In the genomic region with DNA sequence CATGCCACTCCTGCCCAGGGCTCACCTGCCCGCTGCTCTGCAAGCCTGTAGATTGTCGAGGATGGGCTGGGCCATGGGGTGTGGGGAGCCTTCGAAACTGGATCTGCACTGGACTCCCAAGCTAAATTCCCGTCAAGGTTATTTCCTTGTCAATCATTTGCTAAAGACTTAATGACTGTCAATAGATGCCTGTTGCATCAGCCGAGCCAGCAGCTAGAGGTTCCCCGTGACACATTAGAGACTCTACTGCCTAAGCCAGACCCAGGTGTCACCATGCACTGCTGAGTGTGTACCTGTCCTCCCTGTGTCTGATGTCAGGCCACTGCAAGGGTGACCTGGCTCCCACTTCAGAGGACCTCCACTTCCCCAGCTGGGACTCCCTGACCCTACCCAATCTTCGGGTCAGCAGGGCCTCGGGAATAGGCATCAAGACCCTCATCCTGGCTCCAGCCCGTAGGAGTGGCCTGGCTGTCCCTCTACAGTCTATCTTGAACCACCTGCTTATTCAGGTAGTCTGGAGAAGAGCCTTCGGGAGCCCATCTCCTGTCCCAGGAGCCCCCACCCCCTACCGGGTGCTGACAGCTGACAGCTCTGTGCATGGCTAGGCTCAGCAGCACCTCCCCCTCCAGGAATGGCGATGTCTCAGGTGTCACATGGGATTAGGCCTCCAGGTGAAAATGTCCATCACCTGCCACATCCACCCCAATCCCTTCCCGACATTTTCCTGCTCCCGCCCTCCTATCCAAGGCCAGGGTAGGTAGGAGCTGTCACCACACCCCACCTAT, we compare ENCODE assay signal across 11 mouse cellular contexts. TPM values are rescaled to one million over a fixed set of nuclear protein-coding genes. Genes with fewer than 3 reads are reported as not detected.
DNase-seq lines count a peak whose midpoint lies in the region; ATAC-seq lines count a peak whose summit lies in the region.
"Had no signal": no experiment of that assay in that cellular context is flagged by ENCODE, and none has a peak within 500 bp of the region (broad histone marks: within the 10 kb centered on the region; RNA-seq: fewer than 3 reads in every experiment).

No protein-coding gene starts in this region.

- no peak for DNase-seq in heart, adult 11 months
- DNase-seq in frontal cortex, postnatal 25 days (ENCODE audit: low spot score in 2 of 2) = no peak
- no peak for DNase-seq in gastrocnemius, postnatal 10 days
- no peak for DNase-seq in right cerebral cortex, postnatal 36 days (ENCODE audit: low spot score in 2 of 2)
- DNase-seq: adrenal gland, postnatal 25 days had no signal

- no peaks in the 10 kb centered on the region; the same call in 1 of the 2 replicates for H3K36me3 ChIP-seq in heart, embryonic 11.5 days (ENCODE audit: control insufficient read depth, insufficient read depth, low read length)
- no peaks in the 10 kb centered on the region for H3K36me3 ChIP-seq in embryonic facial prominence, embryonic 15.5 days
- H3K36me3 ChIP-seq in kidney, embryonic 15.5 days = no peaks in the 10 kb centered on the region
- H3K36me3 ChIP-seq in midbrain, embryonic 13.5 days = no peaks in the 10 kb centered on the region

- H3K4me2 ChIP-seq in heart, embryonic 11.5 days = no peak overlapping the region
- no peak overlapping the region for H3K4me2 ChIP-seq in embryonic facial prominence, embryonic 15.5 days (replicated peaks)
- H3K4me2 ChIP-seq in kidney, embryonic 15.5 days = peak overlapping the region; percentile 32
- H3K4me2 ChIP-seq in midbrain, embryonic 13.5 days (replicated peaks) = no peak overlapping the region

- peaks cover 30% of the 10 kb centered on the region for H3K27me3 ChIP-seq in heart, embryonic 11.5 days (ENCODE audit: control insufficient read depth, insufficient read depth, low read length)
- H3K27me3 ChIP-seq in embryonic facial prominence, embryonic 15.5 days = peaks cover 2% of the 10 kb centered on the region; the same call in 1 of the 2 replicates
- peaks cover 70% of the 10 kb centered on the region for H3K27me3 ChIP-seq in kidney, embryonic 15.5 days
- peaks cover 23% of the 10 kb centered on the region for H3K27me3 ChIP-seq in midbrain, embryonic 13.5 days

- WGBS in heart, embryonic 11.5 days (ENCODE audit: insufficient replicate concordance) = 29% methylated on average over 14 of the region's 14 CpGs
- 37% methylated on average over 14 of the region's 14 CpGs for WGBS in embryonic facial prominence, embryonic 15.5 days
- WGBS in kidney, embryonic 15.5 days = 24% methylated on average over 14 of the region's 14 CpGs
- WGBS in midbrain, embryonic 13.5 days = 36% methylated on average over 14 of the region's 14 CpGs

- H3K4me3 ChIP-seq in heart, embryonic 11.5 days (ENCODE audit: low read depth, low read length) = no peak overlapping the region
- H3K4me3 ChIP-seq in embryonic facial prominence, embryonic 15.5 days (replicated peaks) = no peak overlapping the region
- no peak overlapping the region for H3K4me3 ChIP-seq in kidney, embryonic 15.5 days (replicated peaks)
- no peak overlapping the region for H3K4me3 ChIP-seq in midbrain, embryonic 13.5 days (replicated peaks)
- H3K4me3 ChIP-seq: erythroblast, embryonic 14.5 days had no signal

- peak overlapping the region; percentile 16; the same call in 1 of the 2 replicates for H3K9ac ChIP-seq in heart, embryonic 11.5 days (ENCODE audit: low read depth, low read length)
- H3K9ac ChIP-seq in embryonic facial prominence, embryonic 15.5 days = no peak overlapping the region
- 0 out of 2 replicates have a peak overlapping the region, but pooled peaks have one; percentile 6 for H3K9ac ChIP-seq in kidney, embryonic 15.5 days
- no peak overlapping the region for H3K9ac ChIP-seq in midbrain, embryonic 13.5 days (replicated peaks)

- no peak overlapping the region for H3K27ac ChIP-seq in heart, embryonic 11.5 days (ENCODE audit: low read depth, low read length)
- H3K27ac ChIP-seq in embryonic facial prominence, embryonic 15.5 days (replicated peaks) = peak overlapping the region; percentile 79
- peak overlapping the region; percentile 94 for H3K27ac ChIP-seq in kidney, embryonic 15.5 days
- H3K27ac ChIP-seq in midbrain, embryonic 13.5 days = peak overlapping the region; percentile 78

- no peaks in the 10 kb centered on the region for H3K9me3 ChIP-seq in heart, embryonic 11.5 days (replicated peaks; ENCODE audit: control insufficient read depth, low read length)
- no peaks in the 10 kb centered on the region for H3K9me3 ChIP-seq in embryonic facial prominence, embryonic 15.5 days (replicated peaks)
- no peaks in the 10 kb centered on the region for H3K9me3 ChIP-seq in kidney, embryonic 15.5 days (replicated peaks)
- no peaks in the 10 kb centered on the region for H3K9me3 ChIP-seq in midbrain, embryonic 13.5 days

- H3K4me1 ChIP-seq in heart, embryonic 11.5 days (ENCODE audit: control insufficient read depth, insufficient read depth, low read length) = peaks cover 46% of the 10 kb centered on the region
- H3K4me1 ChIP-seq in embryonic facial prominence, embryonic 15.5 days = peaks cover 81% of the 10 kb centered on the region
- H3K4me1 ChIP-seq in kidney, embryonic 15.5 days = peaks cover 93% of the 10 kb centered on the region
- H3K4me1 ChIP-seq in midbrain, embryonic 13.5 days (replicated peaks) = peaks cover 97% of the 10 kb centered on the region

- ATAC-seq in heart, embryonic 11.5 days (replicated peaks; ENCODE audit: insufficient number of reproducible peaks, low FRiP score, low TSS enrichment) = no peak
- no peak for ATAC-seq in embryonic facial prominence, embryonic 15.5 days (ENCODE audit: insufficient number of reproducible peaks, low FRiP score, low TSS enrichment, low read depth)
- ATAC-seq in kidney, embryonic 15.5 days (replicated peaks; ENCODE audit: low FRiP score) = peak; percentile 11; the same call in 1 of the 2 replicates
- no peak for ATAC-seq in midbrain, embryonic 13.5 days
- ATAC-seq: CD4-positive, CD25-positive, alpha-beta regulatory T cell, adult 4 months had no signal

RNA-seq across cellular contexts. Expression of gene Flrt1, which starts 31.4 kb away (rescaled TPM):
- polyA plus RNA-seq in heart, embryonic 11.5 days (2014; fragmentation: Nextera tagmentation; extraction: Ambion mirVana) = 0.79 and 0.97 TPM in 2 replicates
- polyA plus RNA-seq in embryonic facial prominence, embryonic 15.5 days (2015; fragmentation: Nextera tagmentation; extraction: Ambion mirVana) = 13.5 and 19.2 TPM in 2 replicates
- polyA plus RNA-seq in kidney, embryonic 15.5 days (2015; fragmentation: Nextera tagmentation; extraction: Ambion mirVana) = 4.4 and 5.0 TPM in 2 replicates
- 8.3 and 9.2 TPM in 2 replicates for polyA plus RNA-seq in midbrain, embryonic 13.5 days (2015; fragmentation: Nextera tagmentation; extraction: Ambion mirVana)
- under 1 TPM; 0.61 to 0.99 TPM for total RNA-seq in gastrocnemius, postnatal 10 days (2021)
- polyA plus RNA-seq: erythroblast, embryonic 14.5 days had no signal

Comparison
In these comparisons a context has a peak if more than half of its experiments do, and no peak if none do; other contexts are left out.
1. H3K9ac ChIP-seq: peak in heart, embryonic 11.5 days (single experiment) and kidney, embryonic 15.5 days (single experiment); none in embryonic facial prominence, embryonic 15.5 days (single experiment) and midbrain, embryonic 13.5 days (single experiment).